Mouse (Mus musculus): Measurements from ENCODE around the gene Fgf22. TPM values are rescaled to one million over a fixed set of nuclear protein-coding genes. Genes with fewer than 3 reads are reported as not detected.

The Fgf22 gene
- polyA plus RNA-seq, 1 experiment from 2014 or later, result not detected

DNA sequence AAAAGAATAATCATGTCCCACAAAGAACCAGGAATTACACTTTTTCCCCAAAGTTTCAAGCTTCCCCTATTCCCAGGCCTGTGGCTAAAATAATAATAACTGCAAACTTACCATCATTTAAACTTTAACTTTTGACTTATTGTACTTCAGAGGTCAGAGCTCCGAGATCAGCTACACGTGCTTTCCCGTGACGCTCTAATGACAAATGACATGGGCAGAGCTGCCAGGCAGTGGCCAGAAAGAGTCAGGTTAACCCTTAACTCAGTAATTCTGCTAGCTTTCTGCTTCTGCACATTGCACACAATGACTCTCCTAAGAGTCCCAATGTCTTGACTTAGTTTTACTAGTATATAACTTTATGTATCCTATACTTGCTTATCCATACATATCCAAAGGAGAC is 14.5 kb downstream of the Fgf22 start:
- Histone ChIP-seq H3K9me3 (ENCODE audit: control insufficient read depth, low read length) (0 out of 2 replicates have a peak, but pooled peaks cover 5% of the 10 kb centered on the region), H3K9ac (ENCODE audit: low read depth, low read length) (no peak overlapping the region), H3K27me3 (replicated peaks; ENCODE audit: control insufficient read depth, insufficient read depth, low read length) (no peaks in the 10 kb centered on the region), H3K4me2 (ENCODE audit: low read depth, low read length) (no peak overlapping the region), H3K4me3 (ENCODE audit: low read length) (no peak overlapping the region), H3K4me1 (ENCODE audit: control insufficient read depth, insufficient read depth, low read length) (peaks cover 28% of the 10 kb centered on the region), H3K36me3 (ENCODE audit: control insufficient read depth, insufficient read depth, low read length) (no peaks in the 10 kb centered on the region), H3K27ac (ENCODE audit: low read length) (no peak overlapping the region)
- WGBS, result 30% methylated on average over 4 of the region's 4 CpGs
- no peak for ATAC-seq

DNA sequence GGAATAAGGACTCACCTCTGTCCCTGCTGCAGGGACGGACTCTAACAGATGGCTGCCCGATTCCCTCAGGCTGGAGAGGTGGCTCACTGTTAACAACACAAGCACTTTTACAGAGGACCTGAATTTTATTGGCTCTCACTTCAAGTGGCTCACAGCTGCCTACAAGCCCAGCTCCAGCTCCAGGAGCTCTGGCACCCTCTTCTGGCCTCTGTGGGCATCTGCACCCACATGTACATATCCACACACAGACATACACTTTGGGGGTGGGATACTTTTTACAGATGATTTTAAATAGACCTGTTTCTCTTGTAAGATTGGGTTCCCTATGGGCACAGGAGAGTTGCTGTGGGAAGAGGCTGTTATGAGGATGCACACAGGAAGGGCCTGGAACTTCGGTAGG is 17.4 kb downstream of the Fgf22 start:
- Histone ChIP-seq H3K9me3 (ENCODE audit: control insufficient read depth, low read length) (0 out of 2 replicates have a peak, but pooled peaks cover 5% of the 10 kb centered on the region), H3K27me3 (replicated peaks; ENCODE audit: control insufficient read depth, insufficient read depth, low read length) (no peaks in the 10 kb centered on the region; the same call in 1 of the 2 replicates), H3K4me1 (ENCODE audit: control insufficient read depth, insufficient read depth, low read length) (peaks cover 18% of the 10 kb centered on the region), H3K4me2 (ENCODE audit: low read depth, low read length) (no peak overlapping the region), H3K4me3 (ENCODE audit: low read length) (no peak overlapping the region), H3K27ac (ENCODE audit: low read length) (no peak overlapping the region), H3K9ac (ENCODE audit: low read depth, low read length) (no peak overlapping the region), H3K36me3 (ENCODE audit: control insufficient read depth, insufficient read depth, low read length) (no peaks in the 10 kb centered on the region)
- 98% methylated on average over 3 of the region's 3 CpGs for WGBS
- ATAC-seq, result no peak

- H3K9ac ChIP-seq (ENCODE audit: low read depth, low read length), result no peak overlapping the region
- 0 out of 2 replicates have a peak, but pooled peaks cover 5% of the 10 kb centered on the region for H3K9me3 ChIP-seq (ENCODE audit: control insufficient read depth, low read length)
- 82% methylated on average over 2 of the region's 2 CpGs for WGBS
- ATAC-seq, result no peak
- no peaks in the 10 kb centered on the region for H3K36me3 ChIP-seq (ENCODE audit: control insufficient read depth, insufficient read depth, low read length)
- no peaks in the 10 kb centered on the region; the same call in 1 of the 2 replicates for H3K27me3 ChIP-seq (replicated peaks; ENCODE audit: control insufficient read depth, insufficient read depth, low read length)
- H3K4me1 ChIP-seq (ENCODE audit: control insufficient read depth, insufficient read depth, low read length), result peaks cover 18% of the 10 kb centered on the region
- H3K4me2 ChIP-seq (ENCODE audit: low read depth, low read length), result no peak overlapping the region
- no peak overlapping the region for H3K4me3 ChIP-seq (ENCODE audit: low read length)
- H3K27ac ChIP-seq (ENCODE audit: low read length), result no peak overlapping the region
Observed at GRCm38 (mm10) chr10:79773208-79773607, 18.3 kb downstream of the Fgf22 start.

DNA sequence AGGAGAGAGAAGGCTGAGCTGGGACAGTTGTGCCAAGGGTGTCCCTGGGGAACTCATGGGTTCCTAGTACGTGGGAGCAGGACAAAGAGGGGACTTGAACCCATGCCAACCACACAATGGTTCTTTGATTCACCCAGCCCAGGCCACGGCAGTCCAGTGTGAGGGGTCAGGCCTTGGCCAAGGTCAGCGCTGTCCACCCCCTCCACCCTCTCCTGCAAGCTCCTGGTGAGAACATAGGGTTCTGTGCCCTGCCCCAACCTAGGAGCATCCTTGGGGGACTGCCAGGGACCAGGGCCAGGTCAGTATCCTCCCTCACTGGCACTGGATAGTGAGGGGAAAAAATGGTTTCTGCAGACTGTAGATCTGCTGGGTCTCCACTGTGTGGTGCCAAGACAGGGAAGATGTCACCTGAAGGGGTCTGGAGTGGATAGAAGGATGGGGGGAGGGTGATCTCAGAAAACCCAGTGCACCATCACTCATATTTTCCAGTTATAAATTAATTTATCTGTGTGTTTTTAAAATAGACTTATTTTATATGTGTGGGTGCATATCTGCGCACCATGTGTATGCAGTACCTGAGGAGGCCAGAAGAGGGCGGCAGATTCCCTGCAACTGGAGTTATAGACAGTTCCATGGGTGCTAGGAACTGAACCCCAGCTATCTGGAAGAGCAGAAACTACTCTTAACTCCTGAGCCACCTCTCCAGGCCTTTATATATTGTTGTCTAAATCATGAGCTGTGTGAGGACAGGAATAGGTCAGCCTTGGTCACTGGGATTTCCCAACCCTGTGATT is 19.8 kb downstream of the Fgf22 start:
- no peaks in the 10 kb centered on the region for H3K36me3 ChIP-seq (ENCODE audit: control insufficient read depth, insufficient read depth, low read length)
- no peak overlapping the region for H3K4me3 ChIP-seq (ENCODE audit: low read length)
- H3K27me3 ChIP-seq (replicated peaks; ENCODE audit: control insufficient read depth, insufficient read depth, low read length), result no peaks in the 10 kb centered on the region; the same call in 1 of the 2 replicates
- 0 out of 2 replicates have a peak, but pooled peaks cover 5% of the 10 kb centered on the region for H3K9me3 ChIP-seq (ENCODE audit: control insufficient read depth, low read length)
- H3K27ac ChIP-seq (ENCODE audit: low read length), result no peak overlapping the region
- WGBS, result 63% methylated on average over 5 of the region's 5 CpGs
- no peak overlapping the region for H3K4me2 ChIP-seq (ENCODE audit: low read depth, low read length)
- no peak overlapping the region for H3K9ac ChIP-seq (ENCODE audit: low read depth, low read length)
- no peak for ATAC-seq
- H3K4me1 ChIP-seq (ENCODE audit: control insufficient read depth, insufficient read depth, low read length), result peaks cover 25% of the 10 kb centered on the region

DNA sequence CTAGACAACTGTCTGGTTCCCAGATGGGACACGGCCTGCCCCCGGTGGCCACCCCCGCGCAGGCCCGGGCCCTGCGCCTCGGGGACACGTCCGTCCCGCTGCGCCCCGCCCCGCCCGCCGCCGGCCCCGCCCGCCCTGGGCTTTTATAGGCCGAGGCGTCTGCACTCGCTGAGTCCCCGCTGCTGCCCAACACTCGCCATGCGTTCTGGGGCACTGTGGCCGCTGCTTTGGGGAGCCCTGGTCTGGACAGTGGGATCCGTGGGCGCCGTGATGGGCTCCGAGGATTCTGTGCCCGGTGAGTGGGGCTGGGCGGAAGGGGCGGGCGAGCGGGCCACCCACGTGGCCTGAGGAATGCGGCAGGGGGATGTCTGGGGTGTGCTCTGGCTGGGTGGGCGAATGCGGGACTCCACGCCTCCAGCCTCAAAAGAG is 22.2 kb downstream of the Fgf22 start, which contains the start of gene Fstl3:
TSS of gene Fstl3 (plus strand) at position 170 of the 429 bp plus-strand sequence.
- Histone ChIP-seq H3K9ac (ENCODE audit: low read depth, low read length) (peak within 1 kb of the TSS; percentile 72), H3K4me1 (ENCODE audit: control insufficient read depth, insufficient read depth, low read length) (peaks cover 37% of the 10 kb centered on the region), H3K36me3 (ENCODE audit: control insufficient read depth, insufficient read depth, low read length) (no peaks in the 10 kb centered on the region), H3K4me3 (ENCODE audit: low read length) (peak within 1 kb of the TSS; percentile 60), H3K4me2 (ENCODE audit: low read depth, low read length) (peak within 1 kb of the TSS; percentile 91), H3K27me3 (replicated peaks; ENCODE audit: control insufficient read depth, insufficient read depth, low read length) (no peaks in the 10 kb centered on the region; the same call in 1 of the 2 replicates), H3K27ac (ENCODE audit: low read length) (peak within 1 kb of the TSS; percentile 57), H3K9me3 (ENCODE audit: control insufficient read depth, low read length) (0 out of 2 replicates have a peak, but pooled peaks cover 4% of the 10 kb centered on the region)
- 2% methylated on average over 36 of the region's 39 CpGs for WGBS
- no peak for ATAC-seq

DNA sequence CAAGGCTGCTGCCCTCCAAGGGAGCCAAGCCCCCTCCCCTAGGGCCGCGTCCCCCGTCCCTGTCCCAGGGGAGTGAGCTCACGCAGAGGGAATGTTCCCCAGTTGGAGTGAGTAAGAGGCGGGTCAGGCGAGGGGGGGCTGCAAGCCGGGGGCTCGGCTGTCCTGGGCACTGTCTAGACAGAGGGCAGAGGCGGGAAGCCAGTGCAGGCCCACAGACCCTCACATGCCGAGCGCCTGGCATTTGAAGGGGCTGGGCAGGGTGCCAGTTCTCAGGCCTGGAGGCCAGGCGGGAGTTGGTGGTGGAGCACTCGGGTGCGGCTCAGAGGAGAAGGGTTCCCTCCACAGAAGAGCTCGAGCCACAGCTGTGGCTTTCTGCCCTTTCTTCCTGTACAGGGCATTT is 23.1 kb downstream of the Fgf22 start:
- peak overlapping the region; percentile 91 for H3K4me2 ChIP-seq (ENCODE audit: low read depth, low read length)
- H3K9ac ChIP-seq (ENCODE audit: low read depth, low read length), result peak overlapping the region; percentile 72
- no peaks in the 10 kb centered on the region for H3K36me3 ChIP-seq (ENCODE audit: control insufficient read depth, insufficient read depth, low read length)
- 14% methylated on average over 15 of the region's 15 CpGs for WGBS
- peaks cover 37% of the 10 kb centered on the region for H3K4me1 ChIP-seq (ENCODE audit: control insufficient read depth, insufficient read depth, low read length)
- ATAC-seq, result no peak
- H3K9me3 ChIP-seq (ENCODE audit: control insufficient read depth, low read length), result no peaks in the 10 kb centered on the region
- no peaks in the 10 kb centered on the region; the same call in 1 of the 2 replicates for H3K27me3 ChIP-seq (replicated peaks; ENCODE audit: control insufficient read depth, insufficient read depth, low read length)
- H3K27ac ChIP-seq (ENCODE audit: low read length), result peak overlapping the region; percentile 57
- H3K4me3 ChIP-seq (ENCODE audit: low read length), result peak overlapping the region; percentile 60

DNA sequence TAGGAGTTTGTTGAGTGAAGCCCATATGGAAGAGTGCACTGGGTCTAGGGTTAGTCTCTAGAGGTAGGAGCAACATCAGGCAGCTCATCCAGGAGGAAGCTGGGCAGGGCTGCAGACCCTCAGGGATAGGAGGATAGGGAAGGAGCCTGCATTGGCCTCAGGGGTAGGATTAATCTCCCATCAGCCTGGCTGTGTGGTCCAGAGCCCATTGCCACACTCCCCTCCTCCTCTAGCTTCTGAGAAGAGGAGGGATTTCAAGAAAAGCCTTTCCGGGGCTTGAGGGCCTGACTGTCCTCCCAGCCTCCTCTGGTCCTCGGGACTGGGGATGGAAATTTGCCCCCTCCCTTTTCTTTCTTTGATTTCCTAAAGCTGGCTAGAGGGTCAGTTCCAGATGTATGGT is 24.3 kb downstream of the Fgf22 start:
- WGBS, result 40% methylated on average over 2 of the region's 2 CpGs
- Histone ChIP-seq H3K4me3 (ENCODE audit: low read length) (no peak overlapping the region), H3K9me3 (ENCODE audit: control insufficient read depth, low read length) (no peaks in the 10 kb centered on the region), H3K4me2 (ENCODE audit: low read depth, low read length) (no peak overlapping the region), H3K27ac (ENCODE audit: low read length) (no peak overlapping the region), H3K27me3 (replicated peaks; ENCODE audit: control insufficient read depth, insufficient read depth, low read length) (peaks cover 1% of the 10 kb centered on the region; the same call in 1 of the 2 replicates), H3K36me3 (ENCODE audit: control insufficient read depth, insufficient read depth, low read length) (no peaks in the 10 kb centered on the region), H3K9ac (ENCODE audit: low read depth, low read length) (no peak overlapping the region), H3K4me1 (ENCODE audit: control insufficient read depth, insufficient read depth, low read length) (peaks cover 37% of the 10 kb centered on the region)
- no peak for ATAC-seq

GRCm38 (mm10) chr10:79779784-79780663 is 25.1 kb downstream of the Fgf22 start:
- Histone ChIP-seq H3K27ac (ENCODE audit: low read length) (peak overlapping the region; percentile 73), H3K4me2 (ENCODE audit: low read depth, low read length) (peak overlapping the region; percentile 94), H3K4me1 (ENCODE audit: control insufficient read depth, insufficient read depth, low read length) (peaks cover 37% of the 10 kb centered on the region), H3K9ac (ENCODE audit: low read depth, low read length) (peak overlapping the region; percentile 49), H3K36me3 (ENCODE audit: control insufficient read depth, insufficient read depth, low read length) (no peaks in the 10 kb centered on the region), H3K9me3 (ENCODE audit: control insufficient read depth, low read length) (no peaks in the 10 kb centered on the region), H3K27me3 (replicated peaks; ENCODE audit: control insufficient read depth, insufficient read depth, low read length) (peaks cover 2% of the 10 kb centered on the region; the same call in 1 of the 2 replicates), H3K4me3 (ENCODE audit: low read length) (peak overlapping the region; percentile 54)
- WGBS, result 1% methylated on average over 55 of the region's 55 CpGs
- ATAC-seq, result peak; percentile 90

DNA sequence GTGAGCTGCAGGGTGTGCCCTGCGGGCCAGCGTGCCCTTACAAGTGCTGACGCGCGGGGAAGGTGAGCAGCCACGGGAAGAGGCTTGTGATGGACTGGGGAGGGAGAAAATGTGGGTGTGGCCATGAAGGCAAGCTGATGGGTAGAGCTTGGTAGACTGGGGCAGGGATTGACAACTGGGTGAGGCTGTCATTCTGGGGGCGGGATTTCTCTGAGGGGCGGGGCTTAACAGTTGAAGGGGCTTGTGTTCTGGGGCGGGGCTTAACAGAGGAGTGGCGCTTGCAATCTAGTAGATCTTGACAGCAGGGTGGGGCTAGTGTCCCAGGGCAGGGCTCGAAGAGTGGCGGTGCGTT is 25.8 kb downstream of the Fgf22 start:
- H3K4me1 ChIP-seq (ENCODE audit: control insufficient read depth, insufficient read depth, low read length), result peaks cover 37% of the 10 kb centered on the region
- peak overlapping the region; percentile 54 for H3K4me3 ChIP-seq (ENCODE audit: low read length)
- WGBS, result under 1% methylated on average over 13 of the region's 13 CpGs
- peak overlapping the region; percentile 73 for H3K27ac ChIP-seq (ENCODE audit: low read length)
- ATAC-seq, result no peak
- H3K9ac ChIP-seq (ENCODE audit: low read depth, low read length), result peak overlapping the region; percentile 43
- H3K4me2 ChIP-seq (ENCODE audit: low read depth, low read length), result peak overlapping the region; percentile 94
- no peaks in the 10 kb centered on the region for H3K9me3 ChIP-seq (ENCODE audit: control insufficient read depth, low read length)
- H3K36me3 ChIP-seq (ENCODE audit: control insufficient read depth, insufficient read depth, low read length), result no peaks in the 10 kb centered on the region
- peaks cover 2% of the 10 kb centered on the region; the same call in 1 of the 2 replicates for H3K27me3 ChIP-seq (replicated peaks; ENCODE audit: control insufficient read depth, insufficient read depth, low read length)

All from intestine, embryonic 16.5 days (tissue).